ENCODE assay signal across 11 mouse cellular contexts in genomic region chr15:12319889-12320288, GRCm38 (mm10). TPM values are rescaled to one million over a fixed set of nuclear protein-coding genes. Genes with fewer than 3 reads are reported as not detected.
DNase-seq lines count a peak whose midpoint lies in the region; ATAC-seq and TF ChIP-seq lines count a peak whose summit lies in the region.
"Had no signal": no experiment of that assay in that cellular context is flagged by ENCODE, and none has a peak within 500 bp of the region (broad histone marks: within the 10 kb centered on the region; RNA-seq: fewer than 3 reads in every experiment).

No protein-coding gene starts in this region.

- no peak for DNase-seq in heart, adult 18-20 months
- peak; percentile 16 for DNase-seq in naive thymus-derived CD4-positive, alpha-beta T cell, adult 2 months (ENCODE audit: low read depth)
- no peak for DNase-seq in MN1 (ENCODE audit: low spot score)
- DNase-seq in embryo, embryonic 11 days, result no peak
- DNase-seq: cerebellum, adult 11 months; gastrocnemius, postnatal 25 days; right cerebral cortex, postnatal 25 days had no signal

- H3K9ac ChIP-seq in heart, embryonic 13.5 days, result 0 out of 2 replicates have a peak overlapping the region, but pooled peaks have one; percentile 99
- H3K9ac ChIP-seq in intestine, postnatal 0 days (ENCODE audit: low read depth, low read length), result no peak overlapping the region

- no peak for TF ChIP-seq CTCF in intestine, postnatal 0 days (IDR thresholded peaks at IDR 0.05; ENCODE audit: low read depth)

- peaks cover 29% of the 10 kb centered on the region for H3K4me1 ChIP-seq in heart, embryonic 13.5 days
- peaks cover 61% of the 10 kb centered on the region for H3K4me1 ChIP-seq in megakaryocyte, embryonic 14.5 days
- H3K4me1 ChIP-seq in intestine, postnatal 0 days (replicated peaks; ENCODE audit: control insufficient read depth, insufficient read depth, low read length), result peaks cover 3% of the 10 kb centered on the region; the same call in 1 of the 2 replicates

- ATAC-seq in heart, embryonic 13.5 days (ENCODE audit: extremely low read depth, insufficient number of reproducible peaks, low FRiP score, low TSS enrichment), result no peak
- ATAC-seq in megakaryocyte, adult 5-6 weeks (ENCODE audit: poor library complexity, severe bottlenecking), result no peak
- ATAC-seq in intestine, postnatal 0 days, result no peak

- peaks cover 9% of the 10 kb centered on the region; the same call in 1 of the 2 replicates for H3K36me3 ChIP-seq in heart, embryonic 13.5 days
- peaks cover 6% of the 10 kb centered on the region for H3K36me3 ChIP-seq in megakaryocyte, embryonic 14.5 days (replicated peaks; ENCODE audit: low read length)
- H3K36me3 ChIP-seq in intestine, postnatal 0 days (ENCODE audit: control insufficient read depth, insufficient read depth), result no peaks in the 10 kb centered on the region

- H3K4me3 ChIP-seq in heart, embryonic 13.5 days, result peak overlapping the region; percentile 89; the same call in 1 of the 2 replicates
- peak overlapping the region; percentile 98 for H3K4me3 ChIP-seq in megakaryocyte, embryonic 14.5 days (replicated peaks)
- H3K4me3 ChIP-seq in intestine, postnatal 0 days (ENCODE audit: low read depth, low read length), result no peak overlapping the region

- H3K4me2 ChIP-seq in heart, embryonic 13.5 days, result peak overlapping the region; percentile 75
- H3K4me2 ChIP-seq in intestine, postnatal 0 days (replicated peaks; ENCODE audit: low read depth), result peak overlapping the region; percentile 85; the same call in 1 of the 2 replicates

- 40% methylated on average over 5 of the region's 5 CpGs for WGBS in heart, embryonic 13.5 days
- WGBS in intestine, postnatal 0 days, result 40% methylated on average over 5 of the region's 5 CpGs

- H3K27me3 ChIP-seq in heart, embryonic 13.5 days (replicated peaks), result peaks cover 4% of the 10 kb centered on the region; the same call in 1 of the 2 replicates
- H3K27me3 ChIP-seq in megakaryocyte, embryonic 14.5 days (replicated peaks), result peaks cover 5% of the 10 kb centered on the region
- H3K27me3 ChIP-seq in intestine, postnatal 0 days (replicated peaks; ENCODE audit: control insufficient read depth, insufficient read depth, low read length), result no peaks in the 10 kb centered on the region

- H3K9me3 ChIP-seq in heart, embryonic 13.5 days, result no peaks in the 10 kb centered on the region
- no peaks in the 10 kb centered on the region for H3K9me3 ChIP-seq in megakaryocyte, embryonic 14.5 days
- H3K9me3 ChIP-seq in intestine, postnatal 0 days (ENCODE audit: control insufficient read depth), result no peaks in the 10 kb centered on the region

- H3K27ac ChIP-seq in heart, embryonic 13.5 days (replicated peaks), result no peak overlapping the region
- H3K27ac ChIP-seq in intestine, postnatal 0 days (ENCODE audit: low read depth, low read length), result no peak overlapping the region; the same call in 1 of the 2 replicates

RNA-seq across cellular contexts. Expression of gene Golph3, which starts 1.4 kb away (rescaled TPM):
- 60.1 and 63.0 TPM in 2 replicates for polyA plus RNA-seq in heart, embryonic 13.5 days (2015; fragmentation: Nextera tagmentation; extraction: Ambion mirVana)
- total RNA-seq in heart, adult 18-20 months (2021), result 10 to 100 TPM; 82.6 to 93.4 TPM
- polyA plus RNA-seq in megakaryocyte, embryonic 14.5 days (2012; ENCODE audit: insufficient read depth, low replicate concordance), result 175 and 429 TPM in 2 replicates
- 114 and 122 TPM in 2 replicates for total RNA-seq in megakaryocyte, adult 5-6 weeks (2015)
- 91.6 and 103 TPM in 2 replicates for total RNA-seq in megakaryocyte, adult 5-6 weeks (2017)
- 67.9 and 70.0 TPM in 2 replicates for polyA plus RNA-seq in intestine, postnatal 0 days (2015; fragmentation: Nextera tagmentation; extraction: Ambion mirVana)

RNA-seq across cellular contexts. Expression of gene 1810049J17Rik, which starts 1.8 kb away (rescaled TPM):
- polyA plus RNA-seq in heart, embryonic 13.5 days (2015; fragmentation: Nextera tagmentation; extraction: Ambion mirVana), result 0.78 and 1.3 TPM in 2 replicates
- total RNA-seq in heart, adult 18-20 months (2021), result 1 to 10 TPM; 1.1 to 1.2 TPM
- polyA plus RNA-seq in megakaryocyte, embryonic 14.5 days (2012; ENCODE audit: insufficient read depth, low replicate concordance), result not detected in 2 replicates
- total RNA-seq in megakaryocyte, adult 5-6 weeks (2015), result not detected in 2 replicates
- total RNA-seq in megakaryocyte, adult 5-6 weeks (2017), result not detected in 2 replicates
- 6.5 and 6.9 TPM in 2 replicates for polyA plus RNA-seq in intestine, postnatal 0 days (2015; fragmentation: Nextera tagmentation; extraction: Ambion mirVana)
